Mouse (Mus musculus): ENCODE results near the gene Gm20458. TPM values are rescaled to one million over a fixed set of nuclear protein-coding genes. Genes with fewer than 3 reads are reported as not detected.

Gene Gm20458
- polyA plus RNA-seq, 1 experiment from 2014 or later, result 2.6 TPM

- Histone ChIP-seq H3K9ac (replicated peaks; ENCODE audit: low read length) (no peak overlapping the region), H3K9me3 (replicated peaks; ENCODE audit: control insufficient read depth, low read length) (no peaks in the 10 kb centered on the region), H3K4me1 (ENCODE audit: control insufficient read depth, insufficient read depth, low read length) (no peaks in the 10 kb centered on the region), H3K36me3 (replicated peaks; ENCODE audit: control insufficient read depth, insufficient read depth, low read depth, low read length) (no peaks in the 10 kb centered on the region; the same call in 1 of the 2 replicates), H3K4me2 (ENCODE audit: low read depth, low read length) (no peak overlapping the region), H3K4me3 (ENCODE audit: low read depth, low read length) (no peak overlapping the region), H3K27ac (replicated peaks; ENCODE audit: low read depth, low read length) (no peak overlapping the region), H3K27me3 (ENCODE audit: control insufficient read depth, insufficient read depth, low read length) (no peaks in the 10 kb centered on the region)
- WGBS, result 91% methylated on average over 3 of the region's 3 CpGs
- DNase-seq (ENCODE audit: low spot score), result no peak
- no peak for ATAC-seq (replicated peaks; ENCODE audit: insufficient number of reproducible peaks, low FRiP score, low TSS enrichment, low read depth)
Observed at GRCm38 (mm10) chr2:164514916-164515315, 54.1 kb downstream of the Gm20458 start.

- H3K4me1 ChIP-seq (ENCODE audit: control insufficient read depth, insufficient read depth, low read length), result no peaks in the 10 kb centered on the region
- no peak overlapping the region for H3K4me3 ChIP-seq (ENCODE audit: low read depth, low read length)
- no peak overlapping the region for H3K4me2 ChIP-seq (ENCODE audit: low read depth, low read length)
- no peaks in the 10 kb centered on the region for H3K9me3 ChIP-seq (replicated peaks; ENCODE audit: control insufficient read depth, low read length)
- no peaks in the 10 kb centered on the region for H3K36me3 ChIP-seq (replicated peaks; ENCODE audit: control insufficient read depth, insufficient read depth, low read depth, low read length)
- 74% methylated on average over 9 of the region's 9 CpGs for WGBS
- ATAC-seq (replicated peaks; ENCODE audit: insufficient number of reproducible peaks, low FRiP score, low TSS enrichment, low read depth) (no peak), DNase-seq (ENCODE audit: low spot score) (no peak)
- no peak overlapping the region for H3K9ac ChIP-seq (replicated peaks; ENCODE audit: low read length)
- H3K27ac ChIP-seq (replicated peaks; ENCODE audit: low read depth, low read length), result no peak overlapping the region
- H3K27me3 ChIP-seq (ENCODE audit: control insufficient read depth, insufficient read depth, low read length), result no peaks in the 10 kb centered on the region
Observed at GRCm38 (mm10) chr2:164515897-164516296, 55.1 kb downstream of the Gm20458 start.

GRCm38 (mm10) chr2:164516592-164516991, 55.8 kb downstream of the Gm20458 start:
- Histone ChIP-seq H3K27me3 (ENCODE audit: control insufficient read depth, insufficient read depth, low read length) (no peaks in the 10 kb centered on the region), H3K4me1 (ENCODE audit: control insufficient read depth, insufficient read depth, low read length) (no peaks in the 10 kb centered on the region), H3K4me3 (ENCODE audit: low read depth, low read length) (no peak overlapping the region), H3K27ac (replicated peaks; ENCODE audit: low read depth, low read length) (no peak overlapping the region), H3K9ac (replicated peaks; ENCODE audit: low read length) (no peak overlapping the region), H3K36me3 (replicated peaks; ENCODE audit: control insufficient read depth, insufficient read depth, low read depth, low read length) (no peaks in the 10 kb centered on the region), H3K9me3 (replicated peaks; ENCODE audit: control insufficient read depth, low read length) (no peaks in the 10 kb centered on the region), H3K4me2 (ENCODE audit: low read depth, low read length) (no peak overlapping the region)
- ATAC-seq (replicated peaks; ENCODE audit: insufficient number of reproducible peaks, low FRiP score, low TSS enrichment, low read depth), result no peak
- WGBS, result 91% methylated on average over 11 of the region's 11 CpGs
- DNase-seq (ENCODE audit: low spot score), result no peak

GRCm38 (mm10) chr2:164517485-164518221, 56.9 kb downstream of the Gm20458 start:
- peak; percentile 63 for DNase-seq (ENCODE audit: low spot score)
- no peak for ATAC-seq (replicated peaks; ENCODE audit: insufficient number of reproducible peaks, low FRiP score, low TSS enrichment, low read depth)

GRCm38 (mm10) chr2:164518266-164519170, 57.8 kb downstream of the Gm20458 start:
- Histone ChIP-seq H3K36me3 (replicated peaks; ENCODE audit: control insufficient read depth, insufficient read depth, low read depth, low read length) (no peaks in the 10 kb centered on the region), H3K4me3 (ENCODE audit: low read depth, low read length) (no peak overlapping the region), H3K27me3 (ENCODE audit: control insufficient read depth, insufficient read depth, low read length) (no peaks in the 10 kb centered on the region), H3K27ac (replicated peaks; ENCODE audit: low read depth, low read length) (no peak overlapping the region), H3K4me2 (ENCODE audit: low read depth, low read length) (no peak overlapping the region), H3K4me1 (ENCODE audit: control insufficient read depth, insufficient read depth, low read length) (peaks cover 5% of the 10 kb centered on the region; the same call in 1 of the 2 replicates), H3K9me3 (replicated peaks; ENCODE audit: control insufficient read depth, low read length) (no peaks in the 10 kb centered on the region), H3K9ac (replicated peaks; ENCODE audit: low read length) (no peak overlapping the region)
- no peak for ATAC-seq (replicated peaks; ENCODE audit: insufficient number of reproducible peaks, low FRiP score, low TSS enrichment, low read depth)
- WGBS, result 68% methylated on average over 11 of the region's 11 CpGs
- DNase-seq (ENCODE audit: low spot score), result no peak

More at GRCm38 (mm10) chr2:164517485-164518221, 56.9 kb downstream of the Gm20458 start:
- Histone ChIP-seq H3K4me2 (ENCODE audit: low read depth, low read length) (no peak overlapping the region), H3K4me3 (ENCODE audit: low read depth, low read length) (no peak overlapping the region), H3K9me3 (replicated peaks; ENCODE audit: control insufficient read depth, low read length) (no peaks in the 10 kb centered on the region), H3K27me3 (ENCODE audit: control insufficient read depth, insufficient read depth, low read length) (no peaks in the 10 kb centered on the region), H3K4me1 (ENCODE audit: control insufficient read depth, insufficient read depth, low read length) (peaks cover 5% of the 10 kb centered on the region; the same call in 1 of the 2 replicates), H3K36me3 (replicated peaks; ENCODE audit: control insufficient read depth, insufficient read depth, low read depth, low read length) (no peaks in the 10 kb centered on the region), H3K27ac (replicated peaks; ENCODE audit: low read depth, low read length) (no peak overlapping the region), H3K9ac (replicated peaks; ENCODE audit: low read length) (no peak overlapping the region)
- 37% methylated on average over 10 of the region's 10 CpGs for WGBS

GRCm38 (mm10) chr2:164519171-164519526, 58.4 kb downstream of the Gm20458 start:
- Histone ChIP-seq H3K4me3 (ENCODE audit: low read depth, low read length) (no peak overlapping the region), H3K9ac (replicated peaks; ENCODE audit: low read length) (no peak overlapping the region), H3K4me1 (ENCODE audit: control insufficient read depth, insufficient read depth, low read length) (peaks cover 5% of the 10 kb centered on the region; the same call in 1 of the 2 replicates), H3K9me3 (replicated peaks; ENCODE audit: control insufficient read depth, low read length) (no peaks in the 10 kb centered on the region), H3K27me3 (ENCODE audit: control insufficient read depth, insufficient read depth, low read length) (no peaks in the 10 kb centered on the region), H3K36me3 (replicated peaks; ENCODE audit: control insufficient read depth, insufficient read depth, low read depth, low read length) (no peaks in the 10 kb centered on the region), H3K4me2 (ENCODE audit: low read depth, low read length) (no peak overlapping the region), H3K27ac (replicated peaks; ENCODE audit: low read depth, low read length) (no peak overlapping the region)
- ATAC-seq (replicated peaks; ENCODE audit: insufficient number of reproducible peaks, low FRiP score, low TSS enrichment, low read depth) (no peak), DNase-seq (ENCODE audit: low spot score) (no peak)
- 81% methylated on average over 6 of the region's 6 CpGs for WGBS

- H3K27me3 ChIP-seq (ENCODE audit: control insufficient read depth, insufficient read depth, low read length), result no peaks in the 10 kb centered on the region
- H3K4me3 ChIP-seq (ENCODE audit: low read depth, low read length), result no peak overlapping the region
- H3K27ac ChIP-seq (replicated peaks; ENCODE audit: low read depth, low read length), result no peak overlapping the region
- peaks cover 5% of the 10 kb centered on the region; the same call in 1 of the 2 replicates for H3K4me1 ChIP-seq (ENCODE audit: control insufficient read depth, insufficient read depth, low read length)
- no peak overlapping the region for H3K9ac ChIP-seq (replicated peaks; ENCODE audit: low read length)
- DNase-seq (ENCODE audit: low spot score) (peak; percentile 55), ATAC-seq (replicated peaks; ENCODE audit: insufficient number of reproducible peaks, low FRiP score, low TSS enrichment, low read depth) (no peak)
- H3K36me3 ChIP-seq (replicated peaks; ENCODE audit: control insufficient read depth, insufficient read depth, low read depth, low read length), result no peaks in the 10 kb centered on the region
- H3K4me2 ChIP-seq (ENCODE audit: low read depth, low read length), result no peak overlapping the region
- H3K9me3 ChIP-seq (replicated peaks; ENCODE audit: control insufficient read depth, low read length), result no peaks in the 10 kb centered on the region
- WGBS, result 14% methylated on average over 3 of the region's 3 CpGs
Observed at GRCm38 (mm10) chr2:164520782-164521181, 60.0 kb downstream of the Gm20458 start.

GRCm38 (mm10) chr2:164521841-164522240, 61.1 kb downstream of the Gm20458 start:
- H3K4me1 ChIP-seq (ENCODE audit: control insufficient read depth, insufficient read depth, low read length), result peaks cover 5% of the 10 kb centered on the region; the same call in 1 of the 2 replicates
- ATAC-seq (replicated peaks; ENCODE audit: insufficient number of reproducible peaks, low FRiP score, low TSS enrichment, low read depth), result no peak
- no peak overlapping the region for H3K4me3 ChIP-seq (ENCODE audit: low read depth, low read length)
- no peak for DNase-seq (ENCODE audit: low spot score)
- H3K9me3 ChIP-seq (replicated peaks; ENCODE audit: control insufficient read depth, low read length), result no peaks in the 10 kb centered on the region
- no peak overlapping the region for H3K9ac ChIP-seq (replicated peaks; ENCODE audit: low read length)
- 13% methylated on average over 11 of the region's 11 CpGs for WGBS
- H3K27ac ChIP-seq (replicated peaks; ENCODE audit: low read depth, low read length), result no peak overlapping the region
- H3K27me3 ChIP-seq (ENCODE audit: control insufficient read depth, insufficient read depth, low read length), result no peaks in the 10 kb centered on the region
- H3K4me2 ChIP-seq (ENCODE audit: low read depth, low read length), result no peak overlapping the region
- no peaks in the 10 kb centered on the region for H3K36me3 ChIP-seq (replicated peaks; ENCODE audit: control insufficient read depth, insufficient read depth, low read depth, low read length)
